Mouse (Mus musculus) urinary bladder, postnatal 36 days (tissue): ENCODE data around the gene Olfr474.
"Not testable (repeated sequence)": the region's sequence is repeated elsewhere in the genome, so short reads cannot be mapped to it uniquely, and the experiment has no call there.

Source experiments
- DNase-seq, 2 experiments: peaks; one replicate each; pipeline ENCODE4 v3.0.0; 2022; ENCODE audit warnings: low spot score in 2 of 2, mixed read lengths in 1 of 2

Gene Olfr474

DNA sequence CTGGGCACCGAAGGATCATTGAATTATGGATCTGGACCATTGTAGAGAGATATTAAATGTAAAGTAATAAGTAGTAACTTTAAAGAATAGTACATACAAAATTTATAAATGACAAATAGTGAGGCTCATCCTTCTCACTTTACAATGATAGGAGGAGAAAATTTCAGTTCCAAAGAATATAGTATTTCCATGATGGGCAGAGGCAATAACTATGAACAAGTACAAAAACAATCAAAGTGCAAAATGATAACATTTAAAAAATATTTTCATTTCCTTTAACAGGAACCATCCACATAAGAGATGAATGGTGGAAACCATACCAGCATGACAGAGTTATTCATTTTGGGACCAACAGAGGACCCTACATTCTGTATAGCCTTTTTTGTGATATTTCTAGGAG lies at the start of gene Olfr474:
Gene Olfr474 (plus strand): TSS at position 301 of the 400 bp plus-strand sequence.
- no peak for DNase-seq

DNA sequence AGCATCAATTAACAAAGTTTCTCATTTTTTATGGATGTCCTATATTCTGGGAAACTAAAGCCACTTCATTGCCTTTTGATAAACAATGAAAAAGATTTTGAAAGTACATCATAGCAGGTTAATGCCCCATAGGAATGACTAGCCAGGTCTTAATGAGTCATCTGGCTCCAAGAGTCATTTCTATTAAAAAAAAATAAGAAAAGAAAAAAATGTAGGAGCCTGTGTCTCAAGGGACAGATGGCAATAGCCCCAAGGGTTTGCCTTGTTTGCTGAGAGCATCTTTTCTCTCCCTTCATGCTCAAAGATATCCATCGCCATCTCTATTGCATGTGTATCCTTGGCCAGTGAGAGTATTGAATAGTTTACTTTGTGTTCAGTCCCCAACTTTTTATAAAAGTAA lies 24.3 kb upstream of the Olfr474 start, which contains the start of gene Olfr473:
Gene Olfr473 (plus strand): TSS at position 301 of the 400 bp plus-strand sequence.
- DNase-seq = no peak

DNA sequence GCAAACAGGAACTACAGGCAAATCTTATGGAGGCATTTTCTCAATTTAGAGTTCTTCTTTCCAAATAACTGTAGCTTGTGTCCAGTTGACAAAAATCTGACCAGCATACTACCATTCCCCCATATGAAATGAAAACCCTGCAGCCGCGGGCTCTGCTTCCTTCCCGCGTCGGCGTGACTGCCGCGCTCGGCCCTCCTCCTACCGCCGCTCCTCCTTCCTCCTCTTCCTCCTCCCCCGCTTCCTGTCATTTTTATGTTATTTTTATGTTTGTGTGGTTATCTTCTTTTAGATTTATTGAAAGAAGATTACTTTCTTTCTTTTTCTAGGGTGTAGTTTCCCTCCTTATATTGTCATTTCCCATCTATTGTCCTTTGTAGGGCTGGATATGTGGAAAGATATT lies 1.9 kb upstream of the Olfr474 start:
- not testable (repeated sequence) for DNase-seq

DNA sequence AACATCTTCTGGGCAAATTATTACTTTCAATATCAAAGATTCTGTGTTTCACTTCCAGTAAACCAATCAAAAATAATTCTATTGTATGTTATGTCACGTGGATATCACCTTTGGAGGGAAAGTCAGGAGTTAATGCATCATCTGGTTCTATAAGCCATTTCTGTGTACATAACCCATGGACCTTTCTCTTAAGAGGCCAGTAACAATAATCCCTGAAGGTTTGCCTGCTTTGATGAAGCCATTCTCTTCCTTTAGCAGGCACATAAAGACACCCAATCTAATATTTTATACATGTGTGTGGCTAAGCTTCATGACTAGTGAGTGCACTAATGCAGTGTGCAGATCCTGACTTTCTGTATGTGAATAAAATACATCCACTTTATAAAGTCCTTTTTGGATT lies 10.1 kb downstream of the Olfr474 start, which contains the start of gene Olfr476:
Gene Olfr476 (plus strand): TSS at position 301 of the 400 bp plus-strand sequence.
- no peak for DNase-seq

DNA sequence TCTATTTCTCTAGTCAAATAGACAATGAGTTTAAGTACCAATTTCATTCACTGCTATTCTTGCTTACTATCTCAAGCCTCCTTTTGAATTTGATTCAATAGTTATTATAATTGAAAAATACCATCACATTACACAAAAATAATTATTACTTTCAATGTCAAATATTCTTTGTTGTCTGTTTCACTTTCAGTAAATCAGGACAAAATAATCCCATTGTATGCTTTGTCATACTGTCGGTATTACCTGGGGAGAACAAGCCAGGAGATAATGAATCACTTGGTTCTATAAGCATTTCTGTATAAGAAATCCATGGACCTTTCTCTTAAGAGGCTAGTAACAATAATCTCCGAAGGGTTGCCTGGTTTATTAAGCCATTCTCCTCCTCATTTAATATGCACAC lies 31.9 kb downstream of the Olfr474 start, which contains the start of gene Olfr477:
Gene Olfr477 (plus strand): TSS at position 301 of the 400 bp plus-strand sequence.
- no peak for DNase-seq
